Mouse (Mus musculus) kidney, adult 10 weeks (tissue): ENCODE measurements around the gene Olfr393. TPM values are rescaled to one million over a fixed set of nuclear protein-coding genes. Genes with fewer than 3 reads are reported as not detected.

ENCODE experiments used
- polyA plus RNA-seq: library from polyadenylated mRNA; stranded (reverse); fragments of 350-450 nt; fragmentation: Illumina TruSeq; extraction: RNeasy Lipid Tissue Mini Kit (QIAGEN cat#74804); gene quantifications from one replicate; pipeline ENCODE4 v1.2.3, GENCODE M21; 2014; ENCODE audit warnings: low read depth, low replicate concordance

Olfr393 gene
- polyA plus RNA-seq: not detected

GRCm38 (mm10) chr11:73851354-73851753 is at the start of gene Olfr393:
Gene Olfr393, minus strand, starts transcription at chr11:73851454.

DNA sequence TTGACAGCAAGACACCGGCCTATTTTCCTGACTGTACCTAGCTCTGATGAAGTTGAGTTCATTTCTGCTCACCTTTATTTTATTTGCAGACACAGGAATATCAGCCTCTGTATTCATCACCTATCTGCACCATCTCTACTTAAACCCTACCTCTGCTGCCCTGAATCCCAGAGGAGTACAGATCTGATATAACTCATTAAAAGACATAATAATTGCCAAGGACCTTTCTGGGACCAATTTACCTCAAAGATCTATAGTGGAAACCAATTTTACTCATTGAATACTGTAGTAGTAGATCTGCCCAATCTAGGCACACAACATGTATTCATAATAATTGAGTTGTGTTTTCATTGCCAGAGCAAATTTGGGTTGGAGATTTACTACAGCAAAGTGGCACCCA is 39.4 kb upstream of the Olfr393 start, which contains the start of gene Olfr394:
TSS of gene Olfr394 (minus strand) at position 101 of the 400 bp plus-strand sequence.

DNA sequence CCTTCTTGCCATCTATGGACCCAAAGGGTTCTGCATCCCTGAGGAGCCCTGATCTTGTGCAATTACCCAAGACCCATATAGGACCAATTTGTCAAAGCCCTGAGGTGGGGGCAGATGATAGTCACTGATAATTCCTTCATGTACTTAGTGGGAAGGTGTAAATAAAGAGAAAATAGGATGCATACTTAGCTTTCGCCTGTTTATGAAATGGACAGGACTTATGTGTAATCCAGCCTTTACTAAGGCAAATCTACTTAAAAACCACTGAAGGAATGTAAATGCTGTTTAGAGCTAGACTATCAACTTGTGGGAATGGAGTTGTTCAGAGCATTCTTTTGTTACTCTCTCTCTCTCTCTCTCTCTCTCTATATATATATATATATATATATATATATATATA is 34.3 kb downstream of the Olfr393 start, which contains the start of gene Olfr392:
TSS of gene Olfr392 (minus strand) at position 101 of the 400 bp plus-strand sequence.

GRCm38 (mm10) chr11:73802952-73803351 is 48.3 kb downstream of the Olfr393 start, which contains the start of gene Olfr391-ps:
Gene Olfr391-ps, minus strand, starts transcription at chr11:73803052.

Other genes with a start within 250 kb of the Olfr393 start
- gene Zfp735, start 162.7 kb downstream of the Olfr393 start, polyA plus RNA-seq: not detected
- not detected for gene Olfr389, start 70.7 kb downstream of the Olfr393 start, polyA plus RNA-seq
- not detected for gene Olfr390, start 68.5 kb downstream of the Olfr393 start, polyA plus RNA-seq
- not detected for gene Olfr391-ps, start 48.4 kb downstream of the Olfr393 start, polyA plus RNA-seq
- gene Olfr392, start 34.4 kb downstream of the Olfr393 start, polyA plus RNA-seq: not detected
- not detected for gene Olfr394, start 39.3 kb upstream of the Olfr393 start, polyA plus RNA-seq
- not detected for gene Olfr395, start 57.8 kb upstream of the Olfr393 start, polyA plus RNA-seq
- gene Olfr23, start 85.2 kb upstream of the Olfr393 start, polyA plus RNA-seq: not detected
- not detected for gene Olfr397, start 109.4 kb upstream of the Olfr393 start, polyA plus RNA-seq
- not detected for gene Olfr398, start 139.0 kb upstream of the Olfr393 start, polyA plus RNA-seq
- not detected for gene Olfr139, start 205.1 kb upstream of the Olfr393 start, polyA plus RNA-seq
- not detected for gene Olfr399, start 205.2 kb upstream of the Olfr393 start, polyA plus RNA-seq
- gene Zfp616, start 218.5 kb upstream of the Olfr393 start, polyA plus RNA-seq: not detected